Mouse (Mus musculus) liver, postnatal 0 days (tissue): ENCODE data around the gene Mb.

Experiments
- CTCF ChIP-seq: sonication (generic); IDR thresholded peaks from 2 replicates; pipeline ENCODE4 v1.5.1; 2016; ENCODE audit warnings: antibody characterized with exemption, low read depth
- EP300 ChIP-seq: IDR thresholded peaks from 2 replicates; pipeline ENCODE4 v1.6.1; 2016; ENCODE audit warnings: antibody characterized with exemption, low read depth, mild to moderate bottlenecking

DNA sequence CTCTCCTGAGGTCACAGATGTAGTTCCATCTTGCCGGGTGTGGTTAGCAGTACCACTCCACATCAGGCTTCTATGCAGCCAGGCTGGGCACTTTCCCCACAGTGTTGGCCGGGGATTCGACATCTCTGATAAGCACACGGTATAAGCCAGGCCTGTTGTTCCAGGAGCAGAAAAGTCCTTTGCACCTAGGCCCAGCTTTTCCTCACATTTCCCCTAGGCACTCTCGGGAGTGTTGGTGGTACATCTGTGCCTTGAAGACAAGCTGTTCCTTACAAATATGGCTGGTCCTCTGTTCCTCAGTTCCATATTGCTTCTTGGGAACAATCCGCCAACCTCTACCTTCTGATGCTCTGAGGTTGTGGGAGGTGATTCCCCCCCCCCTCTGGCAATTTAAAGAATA lies 15.8 kb upstream of the Mb start:
- TF ChIP-seq EP300: no peak
- no peak for TF ChIP-seq CTCF
